ENCODE assay signal across 27 mouse cellular contexts in the genomic region with DNA sequence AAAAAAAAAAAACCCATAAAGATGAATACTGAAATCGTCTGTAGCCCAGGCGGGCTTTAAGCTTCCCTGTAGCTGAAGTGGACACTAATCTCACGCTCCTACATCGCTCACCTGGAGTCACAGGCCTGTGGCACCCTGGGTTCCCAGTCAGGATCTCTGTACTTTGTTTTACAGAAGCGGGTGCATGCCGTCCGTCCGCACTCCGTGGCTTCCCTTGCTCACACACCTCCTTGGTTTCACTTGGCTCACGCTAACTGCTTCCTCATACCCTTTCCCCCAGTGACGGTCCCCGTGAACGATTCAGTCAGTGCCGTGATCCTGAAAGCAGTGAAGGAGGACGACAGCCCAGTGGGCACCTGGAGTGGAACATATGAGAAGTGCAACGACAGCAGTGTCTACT. TPM values are rescaled to one million over a fixed set of nuclear protein-coding genes. Genes with fewer than 3 reads are reported as not detected.
DNase-seq lines count a peak whose midpoint lies in the region; ATAC-seq and TF ChIP-seq lines count a peak whose summit lies in the region.
"Had no signal": no experiment of that assay in that cellular context is flagged by ENCODE, and none has a peak within 500 bp of the region (broad histone marks: within the 10 kb centered on the region; RNA-seq: fewer than 3 reads in every experiment).

No protein-coding gene starts in this region.

- 52% methylated on average over 16 of the region's 16 CpGs for WGBS in liver, postnatal 0 days (ENCODE audit: insufficient replicate concordance)
- WGBS in liver, embryonic 12.5 days (ENCODE audit: insufficient replicate concordance), result 57% methylated on average over 16 of the region's 16 CpGs
- WGBS in heart, embryonic 11.5 days (ENCODE audit: insufficient replicate concordance), result 80% methylated on average over 16 of the region's 16 CpGs

- no peak overlapping the region for H3K27ac ChIP-seq in liver, postnatal 0 days (ENCODE audit: low read depth)
- H3K27ac ChIP-seq in liver, embryonic 12.5 days, result no peak overlapping the region
- no peak overlapping the region for H3K27ac ChIP-seq in heart, embryonic 11.5 days (ENCODE audit: low read depth, low read length)
- H3K27ac ChIP-seq: embryonic facial prominence, embryonic 15.5 days; heart, embryonic 15.5 days; kidney, embryonic 15.5 days; liver, embryonic 15.5 days; macrophage; midbrain, embryonic 12.5 days; stomach, embryonic 15.5 days had no signal

- H3K9me3 ChIP-seq in liver, postnatal 0 days (ENCODE audit: low read length), result no peaks in the 10 kb centered on the region
- no peaks in the 10 kb centered on the region for H3K9me3 ChIP-seq in liver, embryonic 12.5 days (replicated peaks)
- H3K9me3 ChIP-seq in heart, embryonic 11.5 days (replicated peaks; ENCODE audit: control insufficient read depth, low read length), result no peaks in the 10 kb centered on the region
- H3K9me3 ChIP-seq: embryonic facial prominence, embryonic 15.5 days; heart, embryonic 15.5 days; kidney, embryonic 15.5 days; liver, embryonic 15.5 days; midbrain, embryonic 12.5 days; stomach, embryonic 15.5 days had no signal

- no peak for TF ChIP-seq CTCF in liver, postnatal 0 days (IDR thresholded peaks at IDR 0.05; ENCODE audit: low read depth)

- H3K4me3 ChIP-seq in liver, postnatal 0 days (ENCODE audit: low read depth, low read length), result no peak overlapping the region
- H3K4me3 ChIP-seq in liver, embryonic 12.5 days, result no peak overlapping the region
- H3K4me3 ChIP-seq in heart, embryonic 11.5 days (ENCODE audit: low read depth, low read length), result no peak overlapping the region
- H3K4me3 ChIP-seq: embryonic facial prominence, embryonic 15.5 days; heart, embryonic 15.5 days; kidney, embryonic 15.5 days; liver, embryonic 15.5 days; midbrain, embryonic 12.5 days; stomach, embryonic 15.5 days had no signal

- peaks cover 11% of the 10 kb centered on the region for H3K4me1 ChIP-seq in liver, postnatal 0 days (ENCODE audit: insufficient read depth)
- peaks cover 35% of the 10 kb centered on the region for H3K4me1 ChIP-seq in liver, embryonic 12.5 days
- peaks cover 12% of the 10 kb centered on the region for H3K4me1 ChIP-seq in heart, embryonic 11.5 days (ENCODE audit: control insufficient read depth, insufficient read depth, low read length)
- H3K4me1 ChIP-seq: embryonic facial prominence, embryonic 15.5 days had no signal

- no peaks in the 10 kb centered on the region for H3K36me3 ChIP-seq in liver, postnatal 0 days (replicated peaks; ENCODE audit: insufficient read depth, low read length)
- no peaks in the 10 kb centered on the region for H3K36me3 ChIP-seq in liver, embryonic 12.5 days
- no peaks in the 10 kb centered on the region for H3K36me3 ChIP-seq in heart, embryonic 11.5 days (ENCODE audit: control insufficient read depth, insufficient read depth, low read length)
- H3K36me3 ChIP-seq: embryonic facial prominence, embryonic 15.5 days; heart, embryonic 15.5 days; kidney, embryonic 15.5 days; liver, embryonic 15.5 days; midbrain, embryonic 12.5 days; stomach, embryonic 15.5 days had no signal

- H3K9ac ChIP-seq in liver, postnatal 0 days (replicated peaks), result no peak overlapping the region
- H3K9ac ChIP-seq in liver, embryonic 12.5 days, result no peak overlapping the region
- H3K9ac ChIP-seq in heart, embryonic 11.5 days (ENCODE audit: low read depth, low read length), result no peak overlapping the region
- H3K9ac ChIP-seq: embryonic facial prominence, embryonic 15.5 days; heart, embryonic 15.5 days; kidney, embryonic 15.5 days; liver, embryonic 15.5 days; midbrain, embryonic 12.5 days; stomach, embryonic 15.5 days had no signal

- no peak for ATAC-seq in liver, postnatal 0 days
- ATAC-seq in liver, embryonic 12.5 days, result no peak
- ATAC-seq in CD4-positive, CD25-positive, alpha-beta regulatory T cell, adult 4 months, result peak; percentile 15
- ATAC-seq in hematopoietic stem cell, adult 5-6 weeks (replicated peaks in 1 of 2; ENCODE audit: insufficient read depth in 1 of 2, low FRiP score in 2 of 2, low TSS enrichment in 1 of 2, low read depth in 1 of 2, poor library complexity in 2 of 2, severe bottlenecking in 2 of 2), result peak; percentile 61 to 70
- peak; percentile 51; the same call in 1 of the 2 replicates for ATAC-seq in neutrophil, adult 5-6 weeks (ENCODE audit: extremely low read depth, insufficient number of reproducible peaks, low FRiP score, poor library complexity, severe bottlenecking)
- no peak for ATAC-seq in heart, embryonic 11.5 days (replicated peaks; ENCODE audit: insufficient number of reproducible peaks, low FRiP score, low TSS enrichment)
- ATAC-seq: forebrain, embryonic 16.5 days; hindbrain, embryonic 16.5 days; intestine, embryonic 16.5 days; lung, postnatal 0 days had no signal

- peak overlapping the region; percentile 32 for H3K4me2 ChIP-seq in liver, postnatal 0 days (ENCODE audit: low read depth, low read length)
- no peak overlapping the region for H3K4me2 ChIP-seq in liver, embryonic 12.5 days
- H3K4me2 ChIP-seq in heart, embryonic 11.5 days, result no peak overlapping the region
- H3K4me2 ChIP-seq: embryonic facial prominence, embryonic 15.5 days; heart, embryonic 15.5 days; kidney, embryonic 15.5 days; liver, embryonic 15.5 days; midbrain, embryonic 12.5 days; stomach, embryonic 15.5 days had no signal

- no peak for TF ChIP-seq EP300 in liver, postnatal 0 days (IDR thresholded peaks at IDR 0.05; ENCODE audit: low read depth)

- H3K27me3 ChIP-seq in liver, postnatal 0 days (ENCODE audit: insufficient read depth, low read length), result no peaks in the 10 kb centered on the region
- H3K27me3 ChIP-seq in liver, embryonic 12.5 days (replicated peaks), result no peaks in the 10 kb centered on the region
- H3K27me3 ChIP-seq in heart, embryonic 11.5 days (ENCODE audit: control insufficient read depth, insufficient read depth, low read length), result no peaks in the 10 kb centered on the region
- H3K27me3 ChIP-seq: embryonic facial prominence, embryonic 15.5 days; heart, embryonic 15.5 days; kidney, embryonic 15.5 days; liver, embryonic 15.5 days; midbrain, embryonic 12.5 days; stomach, embryonic 15.5 days had no signal

- DNase-seq in liver, postnatal 0 days, result no peak
- DNase-seq in frontal cortex, postnatal 25 days (ENCODE audit: low spot score in 2 of 2), result no peak
- DNase-seq: adrenal gland, postnatal 14 days; cerebellum, adult 9-10 months; gastrocnemius, postnatal 14 days; heart, postnatal 36 days; kidney, postnatal 36 days; retina, postnatal 1 day; right cerebral cortex, postnatal 25 days; spleen, adult 18-20 months had no signal

RNA-seq across cellular contexts. Expression of a gene that starts 4.5 kb away (rescaled TPM):
- 0.71 and 1.0 TPM in 2 replicates for polyA plus RNA-seq in liver, postnatal 0 days (2015; fragmentation: Nextera tagmentation; extraction: Ambion mirVana)
- 0.15 and 0.23 TPM in 2 replicates for polyA plus RNA-seq in liver, embryonic 12.5 days (2016; fragmentation: Nextera tagmentation; extraction: Ambion mirVana)
- polyA plus RNA-seq in CD4-positive, CD25-positive, alpha-beta regulatory T cell, adult 4 months (2017; shearing (Covaris generic)), result under 1 TPM in 1 of 2 experiments, not detected in 1; 0.48 TPM
- not detected in 2 replicates for total RNA-seq in hematopoietic stem cell, adult 5-6 weeks (2017)
- total RNA-seq in neutrophil, adult 5-6 weeks (2017), result 17.9 and 21.0 TPM in 2 replicates
- 0.23 and 1.0 TPM in 2 replicates for polyA plus RNA-seq in heart, embryonic 11.5 days (2014; fragmentation: Nextera tagmentation; extraction: Ambion mirVana)
- total RNA-seq: gastrocnemius, postnatal 14 days; left cerebral cortex, adult 18-20 months had no signal
- polyA plus RNA-seq: macrophage had no signal

RNA-seq across cellular contexts. Expression of a gene that starts 29.7 kb away (rescaled TPM):
- 44.6 and 48.9 TPM in 2 replicates for polyA plus RNA-seq in liver, postnatal 0 days (2015; fragmentation: Nextera tagmentation; extraction: Ambion mirVana)
- 46.8 and 47.6 TPM in 2 replicates for polyA plus RNA-seq in liver, embryonic 12.5 days (2016; fragmentation: Nextera tagmentation; extraction: Ambion mirVana)
- 100 to 1,000 TPM; 104 to 120 TPM for polyA plus RNA-seq in CD4-positive, CD25-positive, alpha-beta regulatory T cell, adult 4 months (2017; shearing (Covaris generic))
- total RNA-seq in hematopoietic stem cell, adult 5-6 weeks (2017), result 91.9 and 128 TPM in 2 replicates
- total RNA-seq in neutrophil, adult 5-6 weeks (2017), result 98.8 and 106 TPM in 2 replicates
- 83.3 and 87.9 TPM in 2 replicates for polyA plus RNA-seq in heart, embryonic 11.5 days (2014; fragmentation: Nextera tagmentation; extraction: Ambion mirVana)

RNA-seq across cellular contexts. Expression of a gene that starts 55.8 kb away (rescaled TPM):
- 19.1 and 19.8 TPM in 2 replicates for polyA plus RNA-seq in liver, postnatal 0 days (2015; fragmentation: Nextera tagmentation; extraction: Ambion mirVana)
- polyA plus RNA-seq in liver, embryonic 12.5 days (2016; fragmentation: Nextera tagmentation; extraction: Ambion mirVana), result 2.3 and 3.1 TPM in 2 replicates
- 1 to 10 TPM; 6.1 to 7.4 TPM for polyA plus RNA-seq in CD4-positive, CD25-positive, alpha-beta regulatory T cell, adult 4 months (2017; shearing (Covaris generic))
- total RNA-seq in hematopoietic stem cell, adult 5-6 weeks (2017), result 29.5 and 36.7 TPM in 2 replicates
- total RNA-seq in neutrophil, adult 5-6 weeks (2017), result 8.5 and 10.0 TPM in 2 replicates
- 5.5 and 5.8 TPM in 2 replicates for polyA plus RNA-seq in heart, embryonic 11.5 days (2014; fragmentation: Nextera tagmentation; extraction: Ambion mirVana)

RNA-seq across cellular contexts. Expression of a gene that starts 56.2 kb away (rescaled TPM):
- 1.1 and 1.6 TPM in 2 replicates for polyA plus RNA-seq in liver, postnatal 0 days (2015; fragmentation: Nextera tagmentation; extraction: Ambion mirVana)
- polyA plus RNA-seq in liver, embryonic 12.5 days (2016; fragmentation: Nextera tagmentation; extraction: Ambion mirVana), result 0.18 TPM in 2 replicates
- 1 to 10 TPM in 1 of 2 experiments, under 1 TPM in 1; 0.15 to 2.1 TPM for polyA plus RNA-seq in CD4-positive, CD25-positive, alpha-beta regulatory T cell, adult 4 months (2017; shearing (Covaris generic))
- total RNA-seq in hematopoietic stem cell, adult 5-6 weeks (2017), result 3.8 and 4.4 TPM in 2 replicates
- total RNA-seq in neutrophil, adult 5-6 weeks (2017), result 0.86 and 2.2 TPM in 2 replicates
- polyA plus RNA-seq in heart, embryonic 11.5 days (2014; fragmentation: Nextera tagmentation; extraction: Ambion mirVana), result 0.10 and 0.20 TPM in 2 replicates

Comparison
In these comparisons a context has a peak if more than half of its experiments do, and no peak if none do; other contexts are left out.
1. ATAC-seq: peak in CD4-positive, CD25-positive, alpha-beta regulatory T cell, adult 4 months (single experiment), hematopoietic stem cell, adult 5-6 weeks (2 of 2) and neutrophil, adult 5-6 weeks (single experiment); none in liver, postnatal 0 days (single experiment), liver, embryonic 12.5 days (single experiment) and heart, embryonic 11.5 days (single experiment).